Mouse (Mus musculus): ENCODE data around the gene Inpp4b.
A peak's percentile ranks its signal among the peaks of the same experiment; 100 is the strongest.

The Inpp4b gene

GRCm38 (mm10) chr8:81703571-81704365, 361.4 kb downstream of the Inpp4b start:
- DNase-seq (ENCODE audit: low read depth, low spot score), result peak; percentile 65

DNA sequence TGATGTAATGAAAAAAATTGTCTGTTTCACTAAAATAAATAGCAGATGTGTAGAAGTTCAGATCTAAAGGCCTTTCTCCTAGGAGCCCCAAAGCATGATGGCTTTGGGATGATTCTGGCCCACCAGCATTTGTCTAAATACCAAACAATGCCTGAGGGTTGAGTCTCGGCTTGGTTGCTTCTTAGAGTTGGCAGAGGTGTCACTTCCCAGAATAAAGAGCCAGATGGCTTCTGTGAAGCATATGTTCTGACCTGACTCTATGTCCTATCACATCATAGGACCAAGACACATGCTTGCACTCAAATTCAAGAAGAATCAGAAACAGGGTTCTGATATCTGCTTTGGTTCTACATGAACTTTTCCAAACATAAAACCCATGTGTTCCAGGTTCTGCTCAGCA, 365.1 kb downstream of the Inpp4b start:
- DNase-seq (ENCODE audit: low read depth, low spot score), result no peak

DNA sequence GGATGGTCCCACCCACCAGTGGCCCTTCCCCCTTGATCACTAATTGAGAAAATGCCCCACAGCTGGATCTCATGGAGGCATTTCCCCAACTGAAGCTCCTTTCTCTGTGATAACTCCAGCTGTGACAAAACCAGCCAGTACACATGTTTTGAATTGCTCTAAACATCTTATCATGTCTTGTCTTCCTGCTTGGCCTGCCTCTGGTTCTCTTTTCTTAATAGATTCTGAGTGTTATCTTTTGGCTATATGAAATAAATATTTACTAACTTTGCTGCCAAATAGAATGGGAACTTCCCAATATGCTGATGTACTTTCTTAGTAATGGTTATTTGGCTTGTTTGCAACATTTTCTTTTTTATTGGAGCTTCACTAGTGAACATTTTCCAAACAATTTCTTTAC, 389.0 kb downstream of the Inpp4b start:
- DNase-seq (ENCODE audit: low read depth, low spot score), result no peak

- peak; percentile 77 for DNase-seq (ENCODE audit: low read depth, low spot score)
Measured at GRCm38 (mm10) chr8:81735655-81736054, 393.3 kb downstream of the Inpp4b start.

DNA sequence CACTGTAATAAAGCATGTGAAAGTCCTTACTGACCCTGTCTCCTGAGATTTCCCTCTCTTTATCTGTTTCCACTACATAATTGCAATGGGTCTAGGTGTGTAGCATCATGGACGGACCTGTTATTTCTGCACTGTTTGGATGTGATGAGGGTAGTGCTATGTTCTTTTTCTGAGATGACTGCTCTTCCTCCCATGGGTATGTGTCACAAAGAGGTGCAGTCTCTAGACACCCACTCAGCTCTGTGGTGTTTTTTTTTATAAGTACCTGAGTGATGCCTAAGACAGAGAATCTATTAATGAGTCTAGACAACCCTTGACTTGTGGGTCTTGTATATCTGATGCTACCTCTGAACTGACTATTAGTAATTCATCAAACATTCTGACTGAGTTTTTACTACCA, 393.7 kb downstream of the Inpp4b start:
- peak; percentile 70 for DNase-seq (ENCODE audit: low read depth, low spot score)

GRCm38 (mm10) chr8:81742588-81742987, 400.2 kb downstream of the Inpp4b start:
- no peak for DNase-seq (ENCODE audit: low read depth, low spot score)

DNA sequence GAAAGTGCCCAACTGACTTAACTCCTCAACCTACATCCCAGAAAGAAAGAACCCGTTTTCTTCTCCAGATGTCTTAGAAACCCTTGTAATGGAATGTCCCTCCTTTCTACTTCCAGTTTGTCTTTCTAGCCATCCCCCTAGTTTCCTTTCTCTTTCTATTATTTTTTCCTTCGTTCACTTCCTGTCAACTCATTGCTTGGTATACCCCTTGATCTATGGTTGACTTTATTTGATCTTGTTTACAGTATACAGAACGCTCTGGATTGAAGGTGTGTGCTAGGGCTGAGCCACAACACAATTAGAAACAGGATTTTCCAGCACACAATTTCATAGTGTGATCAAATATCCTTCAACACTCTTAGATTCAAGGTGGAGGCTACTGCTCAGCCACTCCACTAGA, 400.7 kb downstream of the Inpp4b start:
- DNase-seq (ENCODE audit: low read depth, low spot score), result no peak

GRCm38 (mm10) chr8:81745439-81745838, 403.1 kb downstream of the Inpp4b start:
- DNase-seq (ENCODE audit: low read depth, low spot score), result no peak

- DNase-seq (ENCODE audit: low read depth, low spot score), result no peak
Measured at GRCm38 (mm10) chr8:81751159-81751558, 408.8 kb downstream of the Inpp4b start.

DNA sequence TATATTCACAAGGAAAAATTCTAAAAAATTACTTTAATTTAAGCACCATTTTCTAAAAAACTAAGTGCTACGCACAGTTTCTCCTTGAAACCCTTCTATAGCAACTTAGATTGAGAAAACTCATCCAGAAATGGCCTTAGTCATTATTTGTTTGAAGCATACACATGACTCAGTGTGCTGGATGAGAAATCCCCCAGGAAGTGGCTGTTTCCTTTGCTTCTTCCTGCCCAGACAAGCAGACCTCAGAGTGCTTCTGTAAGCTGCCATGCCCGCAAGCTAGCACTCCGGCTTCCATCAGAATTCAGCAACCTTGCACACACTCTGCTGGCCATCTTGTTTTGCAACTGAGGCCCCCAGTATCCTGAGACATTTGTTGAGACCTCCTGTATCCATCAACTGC, 414.3 kb downstream of the Inpp4b start:
- peak; percentile 84 for DNase-seq (ENCODE audit: low read depth, low spot score)

DNA sequence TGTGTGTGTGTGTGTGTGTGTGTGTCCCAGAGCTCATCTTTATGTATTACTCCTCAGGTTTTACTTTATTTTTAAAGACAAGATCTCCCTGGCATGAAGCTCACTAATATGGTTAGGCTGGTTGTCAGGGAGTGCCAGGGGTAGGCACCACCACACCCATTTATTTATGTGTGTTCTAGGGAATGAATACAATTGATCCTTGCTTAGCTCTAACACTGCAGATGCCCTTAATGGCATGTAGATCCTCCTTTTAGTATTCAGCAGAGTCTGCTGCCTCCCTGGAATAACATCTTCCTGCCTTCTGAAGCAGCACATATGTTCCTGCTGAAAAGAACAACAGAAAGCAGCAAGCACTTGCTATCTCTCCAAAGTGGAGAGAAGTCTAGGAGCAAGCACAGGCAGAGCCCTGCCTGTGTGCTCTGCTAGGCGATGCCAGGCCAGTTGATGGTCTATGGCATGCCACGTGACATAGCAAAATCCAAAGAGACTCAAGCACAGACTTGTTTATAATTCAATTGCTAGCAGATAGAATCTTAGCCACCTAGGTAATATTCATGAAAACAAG, 415.3 kb downstream of the Inpp4b start:
- no peak for DNase-seq (ENCODE audit: low read depth, low spot score)

DNA sequence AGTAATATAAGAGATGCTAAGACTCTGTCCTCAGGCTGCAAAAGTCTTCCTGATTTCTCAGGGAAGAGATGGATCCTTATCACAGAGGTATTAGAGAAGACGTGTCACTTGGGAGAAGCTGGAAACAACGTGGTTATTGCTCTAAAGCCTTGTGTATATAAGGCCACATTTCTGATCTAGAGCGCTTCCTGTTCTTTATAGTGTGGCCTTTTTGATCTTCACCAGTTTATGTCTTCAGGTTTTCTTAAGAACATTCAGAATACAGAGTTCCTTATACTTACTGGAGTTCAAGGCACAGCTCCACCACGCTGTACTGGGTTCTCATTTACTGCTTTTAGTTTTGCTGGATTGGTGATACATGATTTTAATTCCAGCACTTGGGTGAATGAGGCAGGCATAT, 419.1 kb downstream of the Inpp4b start:
- DNase-seq (ENCODE audit: low read depth, low spot score), result peak; percentile 77

- peak; percentile 83 for DNase-seq (ENCODE audit: low read depth, low spot score)
Measured at GRCm38 (mm10) chr8:81766033-81766432, 423.7 kb downstream of the Inpp4b start.

GRCm38 (mm10) chr8:81767411-81768312, 425.3 kb downstream of the Inpp4b start:
- DNase-seq (ENCODE audit: low read depth, low spot score), result peak; percentile 78

GRCm38 (mm10) chr8:81768313-81768675, 425.9 kb downstream of the Inpp4b start:
- peak; percentile 81 for DNase-seq (ENCODE audit: low read depth, low spot score)

DNA sequence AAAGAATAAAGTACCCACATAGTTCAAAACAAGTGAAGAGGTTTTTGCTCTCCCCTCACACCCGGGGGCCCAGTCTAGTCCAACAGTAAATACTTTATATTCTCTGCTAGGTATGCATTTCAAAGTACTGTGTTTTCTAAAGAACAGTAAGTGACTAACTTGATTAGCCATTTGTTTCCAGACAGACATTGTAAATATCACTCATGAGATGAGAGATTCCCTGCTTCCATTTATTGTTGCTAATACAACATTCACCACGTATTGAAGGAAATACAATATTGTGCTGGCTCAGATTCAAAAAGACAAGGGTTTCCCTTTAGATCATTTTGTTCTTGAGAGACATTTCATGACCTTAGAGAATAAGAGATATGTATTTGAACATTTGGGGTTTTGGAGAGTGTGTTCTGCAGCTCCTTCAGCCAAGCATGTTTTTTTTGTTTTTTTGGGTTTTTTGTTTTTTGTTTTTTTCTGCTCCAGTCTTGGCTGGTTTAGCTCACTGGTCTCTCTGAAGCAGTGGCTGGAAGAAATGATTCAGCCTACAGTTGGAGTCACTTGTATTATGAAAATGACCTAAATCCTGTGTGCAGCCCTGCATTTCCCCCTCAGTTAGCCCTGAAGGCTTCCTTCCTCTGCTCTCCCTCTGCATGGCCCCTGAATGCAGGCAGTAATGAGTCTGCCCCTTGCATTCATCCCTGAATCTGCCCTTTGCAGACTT, 426.5 kb downstream of the Inpp4b start:
- DNase-seq (ENCODE audit: low read depth, low spot score), result peak; percentile 52

GRCm38 (mm10) chr8:81770603-81771276, 428.4 kb downstream of the Inpp4b start:
- peak; percentile 26 for DNase-seq (ENCODE audit: low read depth, low spot score)

GRCm38 (mm10) chr8:81772855-81773254, 430.5 kb downstream of the Inpp4b start:
- DNase-seq (ENCODE audit: low read depth, low spot score), result peak; percentile 41

DNA sequence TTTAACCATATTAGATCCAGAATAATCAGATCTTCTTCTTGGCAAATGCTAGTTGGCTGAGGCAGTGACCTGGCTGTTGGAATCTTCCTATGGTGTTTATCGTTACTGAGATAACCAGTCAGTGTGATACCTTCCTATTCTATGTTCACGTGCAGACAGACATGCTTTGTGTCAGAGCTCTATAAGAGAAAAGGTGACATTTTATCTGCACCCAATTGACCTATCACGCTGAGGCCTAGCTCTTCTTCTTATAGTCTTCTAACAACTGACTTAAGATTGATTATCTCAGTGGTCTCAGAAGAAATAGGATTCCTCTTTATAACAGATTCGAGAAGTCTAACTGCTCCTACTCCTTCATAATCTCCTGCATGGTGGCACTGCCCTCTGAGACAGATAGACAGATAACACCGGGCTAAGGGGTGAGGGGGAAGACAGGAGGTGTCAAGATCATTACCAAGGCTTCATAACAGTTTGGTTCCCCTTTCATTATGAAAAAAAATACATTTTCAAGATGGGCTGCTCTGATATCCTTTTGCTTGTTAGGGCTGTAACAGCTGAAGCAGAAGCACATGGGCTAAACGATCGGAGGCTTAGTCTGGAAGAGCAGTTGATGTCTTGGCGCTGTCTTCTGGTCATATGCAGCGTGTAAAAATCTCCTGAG, 431.1 kb downstream of the Inpp4b start:
- DNase-seq (ENCODE audit: low read depth, low spot score), result peak; percentile 56

DNA sequence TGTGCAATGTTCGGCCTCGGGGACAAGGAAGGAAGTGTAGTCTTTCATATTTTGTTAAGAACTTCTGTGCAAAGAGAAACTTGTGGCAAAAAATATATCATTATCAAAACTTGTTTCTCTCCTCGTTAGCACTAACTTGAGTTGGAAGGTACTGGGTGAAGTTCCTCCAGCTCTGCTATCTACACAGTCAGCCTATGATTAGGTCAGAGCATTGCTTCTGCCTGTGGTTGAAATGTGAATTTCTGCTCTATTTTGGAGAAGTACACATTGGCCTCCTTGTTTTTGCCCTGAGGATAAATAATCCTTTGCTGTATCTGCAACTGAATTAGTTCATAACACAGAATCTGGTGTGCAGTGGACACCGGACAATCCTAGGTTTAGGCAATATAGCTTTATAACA, 431.7 kb downstream of the Inpp4b start:
- DNase-seq (ENCODE audit: low read depth, low spot score), result no peak

GRCm38 (mm10) chr8:81774454-81774853, 432.1 kb downstream of the Inpp4b start:
- DNase-seq (ENCODE audit: low read depth, low spot score), result no peak
